Mouse (Mus musculus): ENCODE measurements around the gene Tub. TPM values are rescaled to one million over a fixed set of nuclear protein-coding genes. Genes with fewer than 3 reads are reported as not detected.

The Tub gene
- polyA plus RNA-seq (2014; fragmentation: Nextera tagmentation; extraction: Ambion mirVana) = 3.7 and 4.2 TPM in 2 replicates

GRCm38 (mm10) chr7:108950312-108950761 lies at the start of gene Tub:
Gene Tub, plus strand, starts transcription at chr7:108950338.
- Histone ChIP-seq H3K4me1 (ENCODE audit: control insufficient read depth, insufficient read depth, low read length) (no peaks in the 10 kb centered on the region), H3K9ac (ENCODE audit: low read length) (peak within 1 kb of the TSS; percentile 43; the same call in 1 of the 2 replicates), H3K4me2 (ENCODE audit: low read depth, severe bottlenecking) (peak within 1 kb of the TSS; percentile 92), H3K27ac (replicated peaks; ENCODE audit: low read depth, low read length) (no peak within 1 kb of the TSS), H3K4me3 (ENCODE audit: low read depth, low read length) (peak within 1 kb of the TSS; percentile 47), H3K36me3 (ENCODE audit: control insufficient read depth, insufficient read depth, low read length) (no peaks in the 10 kb centered on the region), H3K9me3 (ENCODE audit: control insufficient read depth, low read length) (no peaks in the 10 kb centered on the region), H3K27me3 (ENCODE audit: control insufficient read depth, insufficient read depth, low read length) (peaks cover 19% of the 10 kb centered on the region)
- WGBS = under 1% methylated on average over 43 of the region's 44 CpGs
- peak; percentile 83 for DNase-seq (ENCODE audit: low spot score)
- peak; percentile 73 for ATAC-seq (ENCODE audit: insufficient number of reproducible peaks, low FRiP score, low TSS enrichment, low read depth)

GRCm38 (mm10) chr7:108903969-108904368 lies 46.2 kb upstream of the Tub start:
- no peak for DNase-seq (ENCODE audit: low spot score)
- Histone ChIP-seq H3K4me2 (ENCODE audit: low read depth, severe bottlenecking) (no peak overlapping the region), H3K9me3 (ENCODE audit: control insufficient read depth, low read length) (no peaks in the 10 kb centered on the region), H3K4me1 (ENCODE audit: control insufficient read depth, insufficient read depth, low read length) (no peaks in the 10 kb centered on the region), H3K27ac (replicated peaks; ENCODE audit: low read depth, low read length) (no peak overlapping the region), H3K4me3 (ENCODE audit: low read depth, low read length) (no peak overlapping the region), H3K27me3 (ENCODE audit: control insufficient read depth, insufficient read depth, low read length) (no peaks in the 10 kb centered on the region), H3K9ac (ENCODE audit: low read length) (no peak overlapping the region), H3K36me3 (ENCODE audit: control insufficient read depth, insufficient read depth, low read length) (no peaks in the 10 kb centered on the region)
- ATAC-seq (ENCODE audit: insufficient number of reproducible peaks, low FRiP score, low TSS enrichment, low read depth) = no peak
- 73% methylated on average over 2 of the region's 2 CpGs for WGBS

- no peak for ATAC-seq (ENCODE audit: insufficient number of reproducible peaks, low FRiP score, low TSS enrichment, low read depth)
- no peak for DNase-seq (ENCODE audit: low spot score)
- Histone ChIP-seq H3K27me3 (ENCODE audit: control insufficient read depth, insufficient read depth, low read length) (no peaks in the 10 kb centered on the region), H3K36me3 (ENCODE audit: control insufficient read depth, insufficient read depth, low read length) (no peaks in the 10 kb centered on the region), H3K27ac (replicated peaks; ENCODE audit: low read depth, low read length) (no peak overlapping the region), H3K9me3 (ENCODE audit: control insufficient read depth, low read length) (no peaks in the 10 kb centered on the region), H3K9ac (ENCODE audit: low read length) (no peak overlapping the region), H3K4me1 (ENCODE audit: control insufficient read depth, insufficient read depth, low read length) (no peaks in the 10 kb centered on the region), H3K4me3 (ENCODE audit: low read depth, low read length) (no peak overlapping the region), H3K4me2 (ENCODE audit: low read depth, severe bottlenecking) (no peak overlapping the region)
- WGBS = 72% methylated on average over 4 of the region's 4 CpGs
Observed at GRCm38 (mm10) chr7:108927043-108927442, 23.1 kb upstream of the Tub start.

GRCm38 (mm10) chr7:108928280-108929188 lies 21.6 kb upstream of the Tub start:
- no peak overlapping the region for H3K4me2 ChIP-seq (ENCODE audit: low read depth, severe bottlenecking)
- no peaks in the 10 kb centered on the region for H3K4me1 ChIP-seq (ENCODE audit: control insufficient read depth, insufficient read depth, low read length)
- H3K9me3 ChIP-seq (ENCODE audit: control insufficient read depth, low read length) = no peaks in the 10 kb centered on the region
- DNase-seq (ENCODE audit: low spot score) (no peak), ATAC-seq (ENCODE audit: insufficient number of reproducible peaks, low FRiP score, low TSS enrichment, low read depth) (no peak)
- no peak overlapping the region for H3K9ac ChIP-seq (ENCODE audit: low read length)
- H3K27me3 ChIP-seq (ENCODE audit: control insufficient read depth, insufficient read depth, low read length) = no peaks in the 10 kb centered on the region
- H3K27ac ChIP-seq (replicated peaks; ENCODE audit: low read depth, low read length) = no peak overlapping the region
- WGBS = 79% methylated on average over 11 of the region's 11 CpGs
- no peaks in the 10 kb centered on the region for H3K36me3 ChIP-seq (ENCODE audit: control insufficient read depth, insufficient read depth, low read length)
- no peak overlapping the region for H3K4me3 ChIP-seq (ENCODE audit: low read depth, low read length)

GRCm38 (mm10) chr7:108929726-108930393 lies 20.3 kb upstream of the Tub start, which contains the start of gene Nlrp10:
Gene Nlrp10, minus strand, starts transcription at chr7:108930178.
- WGBS = 76% methylated on average over 6 of the region's 6 CpGs
- Histone ChIP-seq H3K9me3 (ENCODE audit: control insufficient read depth, low read length) (no peaks in the 10 kb centered on the region), H3K36me3 (ENCODE audit: control insufficient read depth, insufficient read depth, low read length) (no peaks in the 10 kb centered on the region), H3K4me2 (ENCODE audit: low read depth, severe bottlenecking) (no peak within 1 kb of the TSS), H3K27me3 (ENCODE audit: control insufficient read depth, insufficient read depth, low read length) (no peaks in the 10 kb centered on the region), H3K9ac (ENCODE audit: low read length) (no peak within 1 kb of the TSS), H3K4me1 (ENCODE audit: control insufficient read depth, insufficient read depth, low read length) (no peaks in the 10 kb centered on the region), H3K4me3 (ENCODE audit: low read depth, low read length) (no peak within 1 kb of the TSS), H3K27ac (replicated peaks; ENCODE audit: low read depth, low read length) (no peak within 1 kb of the TSS)
- ATAC-seq (ENCODE audit: insufficient number of reproducible peaks, low FRiP score, low TSS enrichment, low read depth) (no peak), DNase-seq (ENCODE audit: low spot score) (no peak)

GRCm38 (mm10) chr7:108933794-108934731 lies 16.1 kb upstream of the Tub start, which contains the start of gene Eif3f:
Gene Eif3f, plus strand, starts transcription at chr7:108934417.
- peak; percentile 95 for ATAC-seq (ENCODE audit: insufficient number of reproducible peaks, low FRiP score, low TSS enrichment, low read depth)
- peak within 1 kb of the TSS; percentile 70; the same call in 1 of the 2 replicates for H3K27ac ChIP-seq (replicated peaks; ENCODE audit: low read depth, low read length)
- peak within 1 kb of the TSS; percentile 91 for H3K4me3 ChIP-seq (ENCODE audit: low read depth, low read length)
- H3K4me2 ChIP-seq (ENCODE audit: low read depth, severe bottlenecking) = peak within 1 kb of the TSS; percentile 80
- H3K9ac ChIP-seq (ENCODE audit: low read length) = peak within 1 kb of the TSS; percentile 98
- H3K9me3 ChIP-seq (ENCODE audit: control insufficient read depth, low read length) = no peaks in the 10 kb centered on the region
- H3K27me3 ChIP-seq (ENCODE audit: control insufficient read depth, insufficient read depth, low read length) = no peaks in the 10 kb centered on the region
- peaks cover 10% of the 10 kb centered on the region for H3K36me3 ChIP-seq (ENCODE audit: control insufficient read depth, insufficient read depth, low read length)
- DNase-seq (ENCODE audit: low spot score) = peak; percentile 95
- 2% methylated on average over 47 of the region's 50 CpGs for WGBS
- H3K4me1 ChIP-seq (ENCODE audit: control insufficient read depth, insufficient read depth, low read length) = peaks cover 6% of the 10 kb centered on the region

- H3K4me3 ChIP-seq (ENCODE audit: low read depth, low read length) = peak overlapping the region; percentile 91
- H3K36me3 ChIP-seq (ENCODE audit: control insufficient read depth, insufficient read depth, low read length) = peaks cover 12% of the 10 kb centered on the region
- H3K27me3 ChIP-seq (ENCODE audit: control insufficient read depth, insufficient read depth, low read length) = no peaks in the 10 kb centered on the region
- H3K4me2 ChIP-seq (ENCODE audit: low read depth, severe bottlenecking) = peak overlapping the region; percentile 80
- peak overlapping the region; percentile 98 for H3K9ac ChIP-seq (ENCODE audit: low read length)
- no peak overlapping the region for H3K27ac ChIP-seq (replicated peaks; ENCODE audit: low read depth, low read length)
- H3K9me3 ChIP-seq (ENCODE audit: control insufficient read depth, low read length) = no peaks in the 10 kb centered on the region
- no peak for DNase-seq (ENCODE audit: low spot score)
- whole genome bisulfite sequencing = 7% methylated on average over 8 of the region's 8 CpGs
- no peak for ATAC-seq (ENCODE audit: insufficient number of reproducible peaks, low FRiP score, low TSS enrichment, low read depth)
- peaks cover 6% of the 10 kb centered on the region for H3K4me1 ChIP-seq (ENCODE audit: control insufficient read depth, insufficient read depth, low read length)
Observed at GRCm38 (mm10) chr7:108934836-108935235, 15.3 kb upstream of the Tub start.

All from limb, embryonic 11.5 days (tissue).